Mouse (Mus musculus) embryonic fibroblast, embryonic 13.5 days (primary cell): ENCODE results near the gene Sugp1.

Source experiments
- CTCF ChIP-seq: IDR thresholded peaks from 2 replicates; pipeline ENCODE4 v1.5.1; 2011; ENCODE audit warnings: mild to moderate bottlenecking, control low read depth, low read length, moderate library complexity, borderline replicate concordance; ENCODE audit not compliant: insufficient read depth
- POLR2A ChIP-seq: IDR thresholded peaks from 2 replicates; pipeline ENCODE4 v1.6.1; 2011; ENCODE audit warnings: low read depth, mild to moderate bottlenecking, control low read depth, low read length, moderate library complexity

GRCm38 (mm10) chr8:70117611-70118010 is 75.0 kb downstream of the Sugp1 start:
- TF ChIP-seq CTCF, result no peak
- no peak for TF ChIP-seq POLR2A
